Mouse (Mus musculus) duodenum, adult 2 months (tissue): Measurements from ENCODE around the gene Ccnd1. TPM values are rescaled to one million over a fixed set of nuclear protein-coding genes. Genes with fewer than 3 reads are reported as not detected.

Source experiments
- polyA plus RNA-seq: library from polyadenylated mRNA; depleted of rRNA; stranded (reverse); fragments of >200 nt; gene quantifications from 2 replicates; pipeline ENCODE4 v1.2.3, GENCODE M21; 2012; ENCODE audit warnings: low replicate concordance; rRNA removed

The Ccnd1 gene
- polyA plus RNA-seq = 21.2 and 34.4 TPM in 2 replicates

GRCm38 (mm10) chr7:144939344-144940002 is at the start of gene Ccnd1:
Gene Ccnd1, minus strand, starts transcription at chr7:144939925.

GRCm38 (mm10) chr7:144914948-144915750 is 24.6 kb downstream of the Ccnd1 start, which contains the start of gene LTO1:
Gene LTO1, plus strand, starts transcription at chr7:144915100.

GRCm38 (mm10) chr7:144896294-144897218 is 43.2 kb downstream of the Ccnd1 start, which contains the start of gene Fgf15:
Gene Fgf15, plus strand, starts transcription at chr7:144896531.

Other genes with a start within 250 kb of the Ccnd1 start
- gene Ano1, start 188.0 kb downstream of the Ccnd1 start, polyA plus RNA-seq = 4.2 and 32.4 TPM in 2 replicates
- not detected in 2 replicates for gene Fgf3, start 101.8 kb downstream of the Ccnd1 start, polyA plus RNA-seq
- 0.05 and 0.15 TPM in 2 replicates for gene Fgf4, start 92.6 kb downstream of the Ccnd1 start, polyA plus RNA-seq
- not detected in 2 replicates for gene Fgf15, start 43.4 kb downstream of the Ccnd1 start, polyA plus RNA-seq
- 7.8 and 7.9 TPM in 2 replicates for gene LTO1, start 24.8 kb downstream of the Ccnd1 start, polyA plus RNA-seq